In genomic region chr10:44114611-44115010, GRCm38 (mm10) we compare ENCODE assay signal across 11 mouse cellular contexts.
"Had no signal": no experiment of that assay in that cellular context is flagged by ENCODE, and none has a peak within 500 bp of the region (broad histone marks: within the 10 kb centered on the region; RNA-seq: fewer than 3 reads in every experiment).

No protein-coding gene starts in this region.

- H3K4me2 ChIP-seq: liver, embryonic 11.5 days; liver, embryonic 15.5 days; lung, embryonic 15.5 days; midbrain, embryonic 13.5 days had no signal

- H3K9ac ChIP-seq: liver, embryonic 15.5 days; lung, embryonic 15.5 days; midbrain, embryonic 13.5 days had no signal

- H3K4me1 ChIP-seq: limb, embryonic 10.5 days; liver, embryonic 15.5 days; midbrain, embryonic 13.5 days had no signal

- H3K27ac ChIP-seq: left cerebral cortex, adult 2 months; limb, embryonic 10.5 days; liver, embryonic 15.5 days; lung, embryonic 15.5 days; midbrain, embryonic 13.5 days had no signal

- ATAC-seq: hindbrain, embryonic 16.5 days; inflammation-experienced regulatory T-cells, adult 6 months; midbrain, embryonic 13.5 days had no signal

- H3K9me3 ChIP-seq: limb, embryonic 10.5 days; liver, embryonic 15.5 days; lung, embryonic 15.5 days; midbrain, embryonic 13.5 days had no signal

- H3K4me3 ChIP-seq: left cerebral cortex, adult 2 months; limb, embryonic 10.5 days; liver, embryonic 15.5 days; lung, embryonic 15.5 days; midbrain, embryonic 13.5 days had no signal

- H3K36me3 ChIP-seq: limb, embryonic 10.5 days; liver, embryonic 15.5 days; lung, embryonic 15.5 days; midbrain, embryonic 13.5 days had no signal

- H3K27me3 ChIP-seq: liver, embryonic 15.5 days; lung, embryonic 15.5 days; midbrain, embryonic 13.5 days had no signal

- DNase-seq: lung, postnatal 36 days; right cerebral cortex, postnatal 14 days; thymus, postnatal 36 days had no signal
